In the genomic region with DNA sequence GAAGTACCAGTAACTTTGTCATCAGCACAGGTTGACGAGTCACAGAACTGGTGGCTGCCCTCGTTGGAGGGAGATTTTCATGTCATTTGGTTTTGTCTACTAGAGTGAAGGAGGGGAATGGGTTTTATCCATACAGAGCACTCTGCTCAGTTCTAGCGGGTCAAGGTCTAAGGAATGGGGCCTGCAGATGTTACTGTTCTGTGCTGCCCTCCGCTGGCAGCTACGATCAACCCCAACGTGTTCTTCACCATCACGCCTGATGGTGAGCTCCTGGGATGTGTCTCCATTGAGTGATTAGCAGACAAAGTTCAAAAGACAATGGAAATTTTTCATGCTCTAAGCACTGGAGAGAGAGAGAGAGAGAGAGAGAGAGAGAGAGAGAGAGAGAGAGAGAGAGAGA, we compare ENCODE assay signal across 12 mouse cellular contexts.
DNase-seq lines count a peak whose midpoint lies in the region; ATAC-seq and TF ChIP-seq lines count a peak whose summit lies in the region.
"Had no signal": no experiment of that assay in that cellular context is flagged by ENCODE, and none has a peak within 500 bp of the region (broad histone marks: within the 10 kb centered on the region; RNA-seq: fewer than 3 reads in every experiment).

No protein-coding gene starts in this region.

- 41% methylated on average over 7 of the region's 7 CpGs for WGBS in liver, embryonic 14.5 days (ENCODE audit: insufficient replicate concordance)
- 47% methylated on average over 7 of the region's 7 CpGs for WGBS in liver, postnatal 0 days (ENCODE audit: insufficient replicate concordance)
- WGBS in forebrain, embryonic 11.5 days, result 62% methylated on average over 7 of the region's 7 CpGs

- no peak overlapping the region for H3K4me3 ChIP-seq in liver, embryonic 14.5 days (ENCODE audit: insufficient read depth in 1 of 2, low read depth in 2 of 2, low read length in 2 of 2)
- H3K4me3 ChIP-seq in liver, postnatal 0 days (ENCODE audit: low read depth, low read length), result no peak overlapping the region
- no peak overlapping the region for H3K4me3 ChIP-seq in forebrain, embryonic 11.5 days (ENCODE audit: low read depth, low read length)
- H3K4me3 ChIP-seq: intestine, embryonic 15.5 days; liver, embryonic 15.5 days had no signal

- ATAC-seq in frontal cortex, adult (ENCODE audit: low TSS enrichment), result peak; percentile 81
- ATAC-seq in liver, embryonic 14.5 days (ENCODE audit: insufficient read depth), result no peak
- ATAC-seq in liver, postnatal 0 days, result no peak
- ATAC-seq in forebrain, embryonic 11.5 days (replicated peaks; ENCODE audit: low FRiP score), result no peak
- ATAC-seq: intestine, embryonic 15.5 days had no signal

- no peak for TF ChIP-seq EP300 in liver, embryonic 14.5 days (IDR thresholded peaks at IDR 0.05; ENCODE audit: low read depth)
- TF ChIP-seq EP300 in liver, postnatal 0 days (IDR thresholded peaks at IDR 0.05; ENCODE audit: low read depth), result no peak

- intact Hi-C loops in left cerebral cortex, postnatal 4 days (cut with DNase I), result no loop called here

- H3K9ac ChIP-seq in liver, embryonic 14.5 days (replicated peaks), result no peak overlapping the region
- no peak overlapping the region for H3K9ac ChIP-seq in liver, postnatal 0 days (replicated peaks)
- no peak overlapping the region for H3K9ac ChIP-seq in forebrain, embryonic 11.5 days (ENCODE audit: low read length)
- H3K9ac ChIP-seq: intestine, embryonic 15.5 days; liver, embryonic 15.5 days had no signal

- 0 out of 2 replicates have a peak, but pooled peaks have one; percentile 6 for TF ChIP-seq CTCF in liver, embryonic 14.5 days (IDR thresholded peaks at IDR 0.05; ENCODE audit: low read depth)
- no peak for TF ChIP-seq CTCF in liver, postnatal 0 days (IDR thresholded peaks at IDR 0.05; ENCODE audit: low read depth)

- H3K4me2 ChIP-seq in liver, embryonic 14.5 days (ENCODE audit: low read depth), result no peak overlapping the region
- H3K4me2 ChIP-seq in liver, postnatal 0 days (ENCODE audit: low read depth, low read length), result no peak overlapping the region
- no peak overlapping the region for H3K4me2 ChIP-seq in forebrain, embryonic 11.5 days (ENCODE audit: low read depth, low read length, severe bottlenecking)
- H3K4me2 ChIP-seq: intestine, embryonic 15.5 days; liver, embryonic 15.5 days had no signal

- H3K27ac ChIP-seq in liver, embryonic 14.5 days, result no peak overlapping the region
- no peak overlapping the region for H3K27ac ChIP-seq in liver, postnatal 0 days (ENCODE audit: low read depth)
- H3K27ac ChIP-seq in forebrain, embryonic 11.5 days (ENCODE audit: low read depth, low read length), result no peak overlapping the region
- H3K27ac ChIP-seq: intestine, embryonic 15.5 days; liver, embryonic 15.5 days had no signal

- no peak for DNase-seq in frontal cortex, postnatal 14 days (ENCODE audit: low spot score in 2 of 2)
- no peak for DNase-seq in liver, embryonic 14.5 days (ENCODE audit: low read depth in 3 of 3, low spot score in 3 of 3)
- DNase-seq in liver, postnatal 0 days, result no peak
- peak; percentile 73 for DNase-seq in R1 (ENCODE audit: low read depth, low spot score)
- DNase-seq in left cerebral cortex, postnatal 4 days, result peak; percentile 23
- DNase-seq in thymus, postnatal 14 days, result no peak
- no peak for DNase-seq in forebrain, embryonic 11.5 days (ENCODE audit: low spot score)
- DNase-seq: thymus, postnatal 25 days had no signal

- H3K9me3 ChIP-seq in liver, embryonic 14.5 days (ENCODE audit: control insufficient read depth, low read length), result no peaks in the 10 kb centered on the region
- no peaks in the 10 kb centered on the region for H3K9me3 ChIP-seq in liver, postnatal 0 days (ENCODE audit: low read length)
- no peaks in the 10 kb centered on the region for H3K9me3 ChIP-seq in forebrain, embryonic 11.5 days (ENCODE audit: control insufficient read depth, low read length)
- H3K9me3 ChIP-seq: G1E; intestine, embryonic 15.5 days; liver, embryonic 15.5 days had no signal

- no peaks in the 10 kb centered on the region for H3K4me1 ChIP-seq in liver, embryonic 14.5 days (replicated peaks; ENCODE audit: control insufficient read depth in 2 of 2, insufficient read depth in 2 of 2, low read length in 1 of 2)
- H3K4me1 ChIP-seq in liver, postnatal 0 days (ENCODE audit: insufficient read depth), result no peaks in the 10 kb centered on the region
- H3K4me1 ChIP-seq in forebrain, embryonic 11.5 days (replicated peaks; ENCODE audit: control insufficient read depth, insufficient read depth, low read length), result no peaks in the 10 kb centered on the region
- H3K4me1 ChIP-seq: intestine, embryonic 15.5 days; liver, embryonic 15.5 days had no signal

- no peaks in the 10 kb centered on the region for H3K36me3 ChIP-seq in liver, embryonic 14.5 days (replicated peaks; ENCODE audit: control insufficient read depth, insufficient read depth, low read depth)
- no peaks in the 10 kb centered on the region for H3K36me3 ChIP-seq in liver, postnatal 0 days (replicated peaks; ENCODE audit: insufficient read depth, low read length)
- no peaks in the 10 kb centered on the region for H3K36me3 ChIP-seq in forebrain, embryonic 11.5 days (ENCODE audit: control insufficient read depth, insufficient read depth, low read length)
- H3K36me3 ChIP-seq: G1E; intestine, embryonic 15.5 days; liver, embryonic 15.5 days had no signal

- H3K27me3 ChIP-seq in liver, embryonic 14.5 days (ENCODE audit: control insufficient read depth, insufficient read depth, low read length), result no peaks in the 10 kb centered on the region
- no peaks in the 10 kb centered on the region for H3K27me3 ChIP-seq in liver, postnatal 0 days (ENCODE audit: insufficient read depth, low read length)
- H3K27me3 ChIP-seq in forebrain, embryonic 11.5 days (ENCODE audit: control insufficient read depth, insufficient read depth, low read length), result no peaks in the 10 kb centered on the region
- H3K27me3 ChIP-seq: intestine, embryonic 15.5 days; liver, embryonic 15.5 days had no signal

Comparison
In these comparisons a context has a peak if more than half of its experiments do, and no peak if none do; other contexts are left out.
1. DNase-seq: peak in R1 (single experiment) and left cerebral cortex, postnatal 4 days (single experiment); none in frontal cortex, postnatal 14 days (0 of 2), liver, embryonic 14.5 days (0 of 3), liver, postnatal 0 days (single experiment), thymus, postnatal 14 days (single experiment) and forebrain, embryonic 11.5 days (single experiment).